Mouse (Mus musculus): ENCODE measurements around the gene Ermap. TPM values are rescaled to one million over a fixed set of nuclear protein-coding genes. Genes with fewer than 3 reads are reported as not detected.
A peak's percentile ranks its signal among the peaks of the same experiment; 100 is the strongest.

Gene Ermap
- polyA plus RNA-seq, 1 experiment from 2014 or later, result 0.49 TPM

- Histone ChIP-seq H3K9me3 (ENCODE audit: control insufficient read depth, low read length) (no peaks in the 10 kb centered on the region), H3K4me3 (ENCODE audit: low read length) (no peak overlapping the region), H3K36me3 (ENCODE audit: control insufficient read depth, insufficient read depth, low read length) (no peaks in the 10 kb centered on the region), H3K27ac (ENCODE audit: low read depth, low read length) (no peak overlapping the region), H3K27me3 (ENCODE audit: control insufficient read depth, insufficient read depth, low read length) (no peaks in the 10 kb centered on the region), H3K4me2 (replicated peaks; ENCODE audit: low read depth, low read length) (no peak overlapping the region), H3K4me1 (ENCODE audit: control insufficient read depth, insufficient read depth, low read length) (0 out of 2 replicates have a peak, but pooled peaks cover 3% of the 10 kb centered on the region), H3K9ac (ENCODE audit: low read depth, low read length) (no peak overlapping the region)
- ATAC-seq (ENCODE audit: low FRiP score, low TSS enrichment), result no peak
- WGBS, result 76% methylated on average over 5 of the region's 5 CpGs
Observed at GRCm38 (mm10) chr4:119177702-119178101, 12.1 kb downstream of the Ermap start.

- H3K27ac ChIP-seq (ENCODE audit: low read depth, low read length), result no peak within 1 kb of the TSS; the same call in 1 of the 2 replicates
- ATAC-seq (ENCODE audit: low FRiP score, low TSS enrichment), result peak; percentile 100
- peak within 1 kb of the TSS; percentile 79 for H3K4me2 ChIP-seq (replicated peaks; ENCODE audit: low read depth, low read length)
- H3K27me3 ChIP-seq (ENCODE audit: control insufficient read depth, insufficient read depth, low read length), result no peaks in the 10 kb centered on the region
- peak within 1 kb of the TSS; percentile 80 for H3K9ac ChIP-seq (ENCODE audit: low read depth, low read length)
- peaks cover 16% of the 10 kb centered on the region for H3K36me3 ChIP-seq (ENCODE audit: control insufficient read depth, insufficient read depth, low read length)
- WGBS, result under 1% methylated on average over 40 of the region's 40 CpGs
- 0 out of 2 replicates have a peak, but pooled peaks cover 3% of the 10 kb centered on the region for H3K4me1 ChIP-seq (ENCODE audit: control insufficient read depth, insufficient read depth, low read length)
- H3K9me3 ChIP-seq (ENCODE audit: control insufficient read depth, low read length), result no peaks in the 10 kb centered on the region
- peak within 1 kb of the TSS; percentile 80 for H3K4me3 ChIP-seq (ENCODE audit: low read length)
Observed at GRCm38 (mm10) chr4:119173851-119174453, 15.9 kb downstream of the Ermap start, which contains the start of gene Zfp691. TSS of gene Zfp691 (minus strand) at chr4:119174195.

- Histone ChIP-seq H3K27me3 (ENCODE audit: control insufficient read depth, insufficient read depth, low read length) (no peaks in the 10 kb centered on the region), H3K4me3 (ENCODE audit: low read length) (peak overlapping the region; percentile 80), H3K4me1 (ENCODE audit: control insufficient read depth, insufficient read depth, low read length) (0 out of 2 replicates have a peak, but pooled peaks cover 3% of the 10 kb centered on the region), H3K9ac (ENCODE audit: low read depth, low read length) (peak overlapping the region; percentile 80), H3K4me2 (replicated peaks; ENCODE audit: low read depth, low read length) (peak overlapping the region; percentile 79), H3K9me3 (ENCODE audit: control insufficient read depth, low read length) (no peaks in the 10 kb centered on the region), H3K36me3 (ENCODE audit: control insufficient read depth, insufficient read depth, low read length) (peaks cover 24% of the 10 kb centered on the region), H3K27ac (ENCODE audit: low read depth, low read length) (no peak overlapping the region)
- ATAC-seq (ENCODE audit: low FRiP score, low TSS enrichment), result no peak
- 39% methylated on average over 18 of the region's 18 CpGs for WGBS
Observed at GRCm38 (mm10) chr4:119172919-119173650, 16.7 kb downstream of the Ermap start.

- peaks cover 24% of the 10 kb centered on the region for H3K36me3 ChIP-seq (ENCODE audit: control insufficient read depth, insufficient read depth, low read length)
- no peak overlapping the region for H3K4me3 ChIP-seq (ENCODE audit: low read length)
- no peaks in the 10 kb centered on the region for H3K4me1 ChIP-seq (ENCODE audit: control insufficient read depth, insufficient read depth, low read length)
- no peak overlapping the region for H3K4me2 ChIP-seq (replicated peaks; ENCODE audit: low read depth, low read length)
- no peak overlapping the region for H3K27ac ChIP-seq (ENCODE audit: low read depth, low read length)
- WGBS, result 6% methylated on average over 4 of the region's 4 CpGs
- no peak overlapping the region for H3K9ac ChIP-seq (ENCODE audit: low read depth, low read length)
- H3K9me3 ChIP-seq (ENCODE audit: control insufficient read depth, low read length), result no peaks in the 10 kb centered on the region
- H3K27me3 ChIP-seq (ENCODE audit: control insufficient read depth, insufficient read depth, low read length), result no peaks in the 10 kb centered on the region
- ATAC-seq (ENCODE audit: low FRiP score, low TSS enrichment), result no peak
Observed at GRCm38 (mm10) chr4:119167663-119168062, 22.1 kb downstream of the Ermap start.

GRCm38 (mm10) chr4:119167068-119167467, 22.7 kb downstream of the Ermap start:
- Histone ChIP-seq H3K4me2 (replicated peaks; ENCODE audit: low read depth, low read length) (no peak overlapping the region), H3K9ac (ENCODE audit: low read depth, low read length) (no peak overlapping the region), H3K27ac (ENCODE audit: low read depth, low read length) (no peak overlapping the region), H3K27me3 (ENCODE audit: control insufficient read depth, insufficient read depth, low read length) (no peaks in the 10 kb centered on the region), H3K4me3 (ENCODE audit: low read length) (no peak overlapping the region), H3K4me1 (ENCODE audit: control insufficient read depth, insufficient read depth, low read length) (no peaks in the 10 kb centered on the region), H3K9me3 (ENCODE audit: control insufficient read depth, low read length) (no peaks in the 10 kb centered on the region), H3K36me3 (ENCODE audit: control insufficient read depth, insufficient read depth, low read length) (peaks cover 24% of the 10 kb centered on the region)
- WGBS, result 81% methylated on average over 4 of the region's 4 CpGs
- no peak for ATAC-seq (ENCODE audit: low FRiP score, low TSS enrichment)

GRCm38 (mm10) chr4:119165916-119166315, 23.9 kb downstream of the Ermap start:
- no peak for ATAC-seq (ENCODE audit: low FRiP score, low TSS enrichment)
- no peak overlapping the region for H3K4me3 ChIP-seq (ENCODE audit: low read length)
- 65% methylated on average over 7 of the region's 7 CpGs for WGBS
- H3K36me3 ChIP-seq (ENCODE audit: control insufficient read depth, insufficient read depth, low read length), result peaks cover 24% of the 10 kb centered on the region
- no peak overlapping the region for H3K4me2 ChIP-seq (replicated peaks; ENCODE audit: low read depth, low read length)
- H3K27me3 ChIP-seq (ENCODE audit: control insufficient read depth, insufficient read depth, low read length), result no peaks in the 10 kb centered on the region
- H3K9ac ChIP-seq (ENCODE audit: low read depth, low read length), result no peak overlapping the region
- no peak overlapping the region for H3K27ac ChIP-seq (ENCODE audit: low read depth, low read length)
- H3K4me1 ChIP-seq (ENCODE audit: control insufficient read depth, insufficient read depth, low read length), result no peaks in the 10 kb centered on the region
- no peaks in the 10 kb centered on the region for H3K9me3 ChIP-seq (ENCODE audit: control insufficient read depth, low read length)

GRCm38 (mm10) chr4:119162990-119163389, 26.8 kb downstream of the Ermap start:
- no peaks in the 10 kb centered on the region for H3K4me1 ChIP-seq (ENCODE audit: control insufficient read depth, insufficient read depth, low read length)
- no peaks in the 10 kb centered on the region for H3K9me3 ChIP-seq (ENCODE audit: control insufficient read depth, low read length)
- H3K4me2 ChIP-seq (replicated peaks; ENCODE audit: low read depth, low read length), result no peak overlapping the region
- no peak overlapping the region for H3K9ac ChIP-seq (ENCODE audit: low read depth, low read length)
- no peak for ATAC-seq (ENCODE audit: low FRiP score, low TSS enrichment)
- no peak overlapping the region for H3K4me3 ChIP-seq (ENCODE audit: low read length)
- H3K27ac ChIP-seq (ENCODE audit: low read depth, low read length), result no peak overlapping the region
- no peaks in the 10 kb centered on the region for H3K36me3 ChIP-seq (ENCODE audit: control insufficient read depth, insufficient read depth, low read length)
- no peaks in the 10 kb centered on the region for H3K27me3 ChIP-seq (ENCODE audit: control insufficient read depth, insufficient read depth, low read length)
- WGBS, result 73% methylated on average over 4 of the region's 4 CpGs

GRCm38 (mm10) chr4:119161358-119161757, 28.5 kb downstream of the Ermap start:
- Histone ChIP-seq H3K27ac (ENCODE audit: low read depth, low read length) (no peak overlapping the region), H3K9ac (ENCODE audit: low read depth, low read length) (no peak overlapping the region), H3K9me3 (ENCODE audit: control insufficient read depth, low read length) (no peaks in the 10 kb centered on the region), H3K36me3 (ENCODE audit: control insufficient read depth, insufficient read depth, low read length) (no peaks in the 10 kb centered on the region), H3K27me3 (ENCODE audit: control insufficient read depth, insufficient read depth, low read length) (no peaks in the 10 kb centered on the region), H3K4me1 (ENCODE audit: control insufficient read depth, insufficient read depth, low read length) (no peaks in the 10 kb centered on the region), H3K4me3 (ENCODE audit: low read length) (no peak overlapping the region), H3K4me2 (replicated peaks; ENCODE audit: low read depth, low read length) (no peak overlapping the region)
- ATAC-seq (ENCODE audit: low FRiP score, low TSS enrichment), result no peak
- WGBS, result 75% methylated on average over 3 of the region's 3 CpGs

- Histone ChIP-seq H3K36me3 (ENCODE audit: control insufficient read depth, insufficient read depth, low read length) (no peaks in the 10 kb centered on the region), H3K27me3 (ENCODE audit: control insufficient read depth, insufficient read depth, low read length) (no peaks in the 10 kb centered on the region), H3K4me1 (ENCODE audit: control insufficient read depth, insufficient read depth, low read length) (no peaks in the 10 kb centered on the region), H3K4me3 (ENCODE audit: low read length) (no peak overlapping the region), H3K9me3 (ENCODE audit: control insufficient read depth, low read length) (no peaks in the 10 kb centered on the region), H3K4me2 (replicated peaks; ENCODE audit: low read depth, low read length) (no peak overlapping the region), H3K9ac (ENCODE audit: low read depth, low read length) (no peak overlapping the region), H3K27ac (ENCODE audit: low read depth, low read length) (no peak overlapping the region)
- WGBS, result 83% methylated on average over 5 of the region's 5 CpGs
- ATAC-seq (ENCODE audit: low FRiP score, low TSS enrichment), result no peak
Observed at GRCm38 (mm10) chr4:119157891-119158290, 31.9 kb downstream of the Ermap start.

Measured in kidney, embryonic 14.5 days (tissue).